Mouse (Mus musculus): ENCODE measurements at regions not wholly inside any gene's neighbourhood (a gene's known extent, or its start where the extent isn't known, plus 50 kb on each side); places are given as distances from the start of the nearest gene placed in this dataset.

GRCm38 (mm10) chr1:137935746-137936145 lies 239.8 kb downstream of the Ptprc start:
- TF ChIP-seq HCFC1 (IDR thresholded peaks at IDR 0.05; ENCODE audit: borderline replicate concordance, insufficient read depth, low read length) (no peak), MAFK (IDR thresholded peaks at IDR 0.05; ENCODE audit: insufficient read depth, low read depth, low read length) (no peak), ZC3H11A (IDR thresholded peaks at IDR 0.05; ENCODE audit: borderline replicate concordance, low read depth, low read length) (no peak)

Measured in ES-E14 (cell line).